Mouse (Mus musculus) forebrain, embryonic 10.5 days (tissue): ENCODE results near the gene Gm5105. TPM values are rescaled to one million over a fixed set of nuclear protein-coding genes. Genes with fewer than 3 reads are reported as not detected.
A peak's percentile ranks its signal among the peaks of the same experiment; 100 is the strongest.

ENCODE experiments used
- DNase-seq: peaks from one replicate; pipeline ENCODE4 v3.0.0-alpha.2; 2017; ENCODE audit warnings: low spot score; ENCODE audit errors: extremely low spot score
- H3K27ac ChIP-seq: fragments of 300-500 bp; sonication (generic); 2 replicates; pipeline ENCODE4 v1.5.1; 2016; ENCODE audit warnings: mild to moderate bottlenecking
- H3K27me3 ChIP-seq: fragments of 300-500 bp; sonication (generic); 2 replicates; pipeline ENCODE4 v1.6.1; 2016; ENCODE audit warnings: mild to moderate bottlenecking; ENCODE audit not compliant: poor library complexity, severe bottlenecking
- H3K36me3 ChIP-seq: fragments of 300-500 bp; sonication (generic); replicated peaks from 2 replicates; pipeline ENCODE4 v1.6.1; 2016; ENCODE audit warnings: mild to moderate bottlenecking, moderate library complexity
- H3K4me1 ChIP-seq: fragments of 300-500 bp; sonication (generic); 2 replicates; pipeline ENCODE4 v1.6.1; 2016
- H3K4me3 ChIP-seq: fragments of 300-500 bp; sonication (generic); 2 replicates; pipeline ENCODE4 v1.5.1; 2016; ENCODE audit warnings: mild to moderate bottlenecking, moderate library complexity
- H3K9me3 ChIP-seq: fragments of 300-500 bp; sonication (generic); 2 replicates; pipeline ENCODE4 v1.6.1; 2016; ENCODE audit warnings: mild to moderate bottlenecking, moderate library complexity
- WGBS: fragments of 180-500 bp; shearing (Covaris S2); methylation state at CpG from one replicate; pipeline ENCODE4 v1.1.7; 2016; 5-methylcytosine and 5-hydroxymethylcytosine counted together
- polyA plus RNA-seq: library from polyadenylated mRNA; unstranded; fragments of >200 nt; fragmentation: Nextera tagmentation; extraction: Ambion mirVana; gene quantifications from 2 replicates; pipeline ENCODE4 v1.2.1, GENCODE M21; 2016

The Gm5105 gene
- polyA plus RNA-seq, 1 experiment from 2014 or later = not detected

DNA sequence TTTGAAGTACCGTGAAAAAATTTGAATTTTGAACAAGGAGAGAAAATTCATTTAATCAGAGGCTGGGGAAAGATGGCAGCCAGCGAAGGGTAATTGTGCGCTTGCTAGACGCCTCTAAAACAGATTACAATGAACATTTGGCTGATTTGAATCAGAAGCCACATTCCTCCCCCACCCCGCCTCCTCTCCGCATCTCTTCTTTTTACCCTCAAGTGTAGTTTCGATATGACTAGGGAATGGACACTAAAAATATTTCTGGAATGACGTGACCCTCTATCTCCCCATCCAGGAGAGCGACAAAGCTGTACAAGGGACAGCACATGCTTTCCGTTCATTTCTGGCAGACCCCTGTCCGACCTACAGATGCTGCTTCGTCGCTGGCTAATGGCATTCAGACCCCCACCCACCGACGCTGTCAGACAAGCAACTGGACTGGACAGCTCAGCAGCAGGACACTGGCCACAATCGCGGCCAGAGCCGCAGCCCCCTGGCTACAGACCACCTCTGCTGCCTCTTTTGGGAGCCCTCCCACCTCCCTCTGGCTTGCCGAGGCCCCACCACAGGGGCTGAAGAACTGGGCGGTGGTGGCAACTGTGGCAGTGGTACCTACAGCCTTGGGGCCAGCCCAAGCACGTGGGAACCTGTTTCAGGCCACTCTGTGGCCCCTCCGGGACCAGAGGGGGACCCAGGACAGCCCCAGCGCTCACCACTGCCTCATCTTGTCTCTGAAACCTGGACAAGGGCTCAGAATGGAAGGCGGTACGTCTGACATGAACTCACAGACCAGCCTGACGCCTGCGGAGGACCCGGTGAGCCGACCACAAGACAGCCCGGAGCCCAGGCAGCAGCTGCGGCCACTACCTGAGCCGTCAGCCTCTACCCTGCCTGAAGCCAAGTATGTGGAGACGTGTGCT, 2.2 kb downstream of the Gm5105 start, which contains the start of gene 1110002E22Rik:
Gene 1110002E22Rik, plus strand, starts transcription at position 321 of the 914 bp plus-strand sequence.
- Histone ChIP-seq H3K9me3 (0 out of 2 replicates have a peak, but pooled peaks cover 3% of the 10 kb centered on the region), H3K27ac (peak within 1 kb of the TSS; percentile 31; the same call in 1 of the 2 replicates), H3K36me3 (no peaks in the 10 kb centered on the region), H3K4me3 (no peak within 1 kb of the TSS), H3K27me3 (peaks cover 12% of the 10 kb centered on the region; the same call in 1 of the 2 replicates), H3K4me1 (peaks cover 20% of the 10 kb centered on the region)
- no peak for DNase-seq
- 79% methylated on average over 33 of the region's 33 CpGs for WGBS

DNA sequence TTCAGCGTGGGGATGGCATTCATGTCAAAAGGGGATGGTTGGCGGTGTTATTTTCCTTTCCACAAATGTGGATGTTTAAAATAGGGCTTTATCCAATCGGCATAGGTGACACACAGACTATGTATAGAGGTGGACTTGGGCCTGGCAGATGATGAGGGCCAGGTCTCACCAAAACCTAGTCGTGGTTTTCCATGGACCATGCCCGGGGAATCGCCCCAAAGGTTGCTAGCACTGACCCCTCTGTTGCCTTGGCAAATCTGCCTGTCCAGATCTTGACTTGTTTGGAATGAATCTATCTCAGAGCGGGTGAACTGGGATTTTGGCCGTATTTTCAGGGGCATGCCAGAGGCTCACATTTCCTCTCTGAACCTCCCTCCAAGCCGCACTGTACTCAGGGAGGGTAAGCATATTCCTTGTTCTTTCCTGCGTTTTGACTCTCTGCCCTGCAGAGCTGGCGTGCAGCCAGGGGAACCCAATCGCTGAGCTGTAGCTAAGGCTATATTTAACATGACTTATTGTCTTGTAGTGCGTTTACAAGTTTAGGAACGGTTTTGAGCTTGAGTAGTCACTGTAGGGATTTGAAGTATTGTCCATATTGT, 3.4 kb downstream of the Gm5105 start:
- Histone ChIP-seq H3K27ac (no peak overlapping the region), H3K4me3 (no peak overlapping the region), H3K36me3 (no peaks in the 10 kb centered on the region), H3K4me1 (peaks cover 17% of the 10 kb centered on the region), H3K27me3 (peaks cover 5% of the 10 kb centered on the region; the same call in 1 of the 2 replicates), H3K9me3 (0 out of 2 replicates have a peak, but pooled peaks cover 3% of the 10 kb centered on the region)
- WGBS = 87% methylated on average over 14 of the region's 14 CpGs
- DNase-seq = no peak

DNA sequence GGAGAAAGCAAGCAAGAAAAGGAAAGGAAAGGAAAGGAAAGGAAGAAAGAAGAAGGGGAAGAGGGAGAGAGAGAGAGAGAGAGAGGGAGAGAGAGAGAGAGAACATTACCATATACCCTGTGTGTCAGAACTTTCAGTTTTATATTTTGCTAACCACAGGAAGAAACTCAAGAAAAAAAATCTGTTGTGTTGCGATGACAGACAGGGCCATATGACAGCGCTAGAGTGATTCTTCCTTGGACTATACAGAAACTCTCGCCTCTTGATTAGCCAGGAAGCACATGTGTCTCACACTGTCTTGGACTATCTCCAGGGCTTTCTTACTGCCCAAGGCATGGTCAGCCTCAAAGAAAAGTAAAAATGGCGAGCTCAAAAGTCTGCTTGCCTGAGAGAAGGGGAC, 4.5 kb downstream of the Gm5105 start:
- Histone ChIP-seq H3K4me1 (peaks cover 17% of the 10 kb centered on the region), H3K27ac (no peak overlapping the region), H3K9me3 (0 out of 2 replicates have a peak, but pooled peaks cover 3% of the 10 kb centered on the region), H3K36me3 (no peaks in the 10 kb centered on the region), H3K4me3 (no peak overlapping the region), H3K27me3 (no peaks in the 10 kb centered on the region; the same call in 1 of the 2 replicates)
- DNase-seq = no peak
- 93% methylated on average over 4 of the region's 4 CpGs for WGBS

GRCm38 (mm10) chr3:138061205-138061911, 5.8 kb downstream of the Gm5105 start:
- no peak overlapping the region for H3K4me3 ChIP-seq
- no peaks in the 10 kb centered on the region for H3K36me3 ChIP-seq
- peaks cover 14% of the 10 kb centered on the region for H3K4me1 ChIP-seq
- H3K27ac ChIP-seq = no peak overlapping the region
- WGBS = 92% methylated on average over 9 of the region's 9 CpGs
- 0 out of 2 replicates have a peak, but pooled peaks cover under 1% of the 10 kb centered on the region for H3K9me3 ChIP-seq
- no peaks in the 10 kb centered on the region; the same call in 1 of the 2 replicates for H3K27me3 ChIP-seq
- DNase-seq = no peak

DNA sequence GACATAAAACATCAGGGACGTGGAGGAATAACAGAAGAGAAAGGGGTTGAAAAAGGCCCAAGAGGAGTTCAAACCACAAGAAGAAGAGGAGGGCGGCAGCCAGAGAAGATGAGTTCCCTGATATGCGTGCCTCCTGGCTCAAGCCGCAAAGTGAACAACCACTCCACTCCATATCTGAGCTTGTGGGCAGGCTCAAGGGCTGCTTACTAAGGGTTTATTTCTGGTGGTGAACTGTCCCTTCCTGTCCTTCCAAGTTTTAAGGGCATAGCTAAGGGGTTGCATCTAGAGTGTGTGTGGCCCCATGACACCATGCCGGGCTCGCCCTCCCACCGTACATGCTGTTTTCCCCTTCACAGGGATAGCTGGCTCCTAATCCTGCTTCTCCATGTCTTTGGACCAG, 6.8 kb downstream of the Gm5105 start:
- no peaks in the 10 kb centered on the region for H3K9me3 ChIP-seq
- H3K27ac ChIP-seq = no peak overlapping the region
- 87% methylated on average over 7 of the region's 7 CpGs for WGBS
- H3K4me1 ChIP-seq = peaks cover 5% of the 10 kb centered on the region
- no peak for DNase-seq
- H3K36me3 ChIP-seq = no peaks in the 10 kb centered on the region
- no peak overlapping the region for H3K4me3 ChIP-seq
- no peaks in the 10 kb centered on the region; the same call in 1 of the 2 replicates for H3K27me3 ChIP-seq

GRCm38 (mm10) chr3:138058226-138058625, 9.0 kb downstream of the Gm5105 start:
- H3K27me3 ChIP-seq = no peaks in the 10 kb centered on the region
- no peaks in the 10 kb centered on the region for H3K9me3 ChIP-seq
- no peaks in the 10 kb centered on the region for H3K36me3 ChIP-seq
- H3K4me3 ChIP-seq = no peak overlapping the region
- 52% methylated on average over 4 of the region's 4 CpGs for WGBS
- no peak for DNase-seq
- H3K4me1 ChIP-seq = 0 out of 2 replicates have a peak, but pooled peaks cover 4% of the 10 kb centered on the region
- no peak overlapping the region for H3K27ac ChIP-seq

GRCm38 (mm10) chr3:138056976-138057375, 10.2 kb downstream of the Gm5105 start:
- H3K36me3 ChIP-seq = no peaks in the 10 kb centered on the region
- DNase-seq = no peak
- H3K27ac ChIP-seq = no peak overlapping the region
- H3K9me3 ChIP-seq = no peaks in the 10 kb centered on the region
- 0 out of 2 replicates have a peak, but pooled peaks cover 4% of the 10 kb centered on the region for H3K4me1 ChIP-seq
- WGBS = 87% methylated on average over 7 of the region's 7 CpGs
- no peaks in the 10 kb centered on the region for H3K27me3 ChIP-seq
- H3K4me3 ChIP-seq = no peak overlapping the region

DNA sequence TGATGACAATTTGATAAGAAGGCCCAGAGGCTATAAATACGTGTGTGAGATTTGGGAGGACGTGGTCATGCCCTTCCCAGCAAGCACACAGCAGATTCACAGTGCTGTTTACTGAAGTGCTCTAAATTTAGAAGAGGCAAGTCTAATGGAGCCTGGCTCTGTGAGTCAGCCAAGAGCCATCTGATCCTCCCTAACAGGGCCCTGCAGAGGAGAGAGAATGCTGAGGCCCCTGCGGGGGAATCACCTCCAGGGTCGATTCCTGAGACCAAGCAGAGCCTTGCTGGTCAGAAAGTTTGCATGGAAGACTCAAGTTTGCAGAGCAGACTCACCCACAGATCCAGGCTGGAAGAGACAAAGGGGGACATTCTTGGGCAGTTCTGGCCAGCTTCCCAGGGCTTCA, 13.2 kb downstream of the Gm5105 start:
- Histone ChIP-seq H3K4me3 (no peak overlapping the region), H3K27me3 (no peaks in the 10 kb centered on the region), H3K9me3 (no peaks in the 10 kb centered on the region), H3K36me3 (no peaks in the 10 kb centered on the region), H3K27ac (no peak overlapping the region), H3K4me1 (0 out of 2 replicates have a peak, but pooled peaks cover 4% of the 10 kb centered on the region)
- 58% methylated on average over 4 of the region's 4 CpGs for WGBS
- no peak for DNase-seq

DNA sequence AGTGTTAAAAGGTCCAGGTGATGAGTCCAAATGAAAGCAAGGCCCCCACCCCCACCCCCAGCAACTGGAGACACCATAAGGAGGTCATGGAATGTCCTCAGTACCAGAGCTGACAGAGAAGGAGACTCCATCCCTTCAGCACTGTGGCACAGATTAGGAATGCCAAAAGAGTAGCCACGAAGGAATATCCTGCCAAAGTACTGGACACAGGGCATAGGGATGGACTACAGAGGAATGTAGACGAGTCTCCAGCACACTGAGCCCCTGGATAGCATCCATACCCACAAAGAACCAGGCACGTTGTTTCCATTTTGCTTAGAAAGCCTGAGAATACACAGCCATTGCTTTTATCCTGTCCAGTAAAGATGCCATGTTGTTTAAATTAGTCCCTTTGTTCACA, 15.8 kb downstream of the Gm5105 start:
- no peak overlapping the region for H3K27ac ChIP-seq
- H3K4me1 ChIP-seq = 0 out of 2 replicates have a peak, but pooled peaks cover 4% of the 10 kb centered on the region
- no peaks in the 10 kb centered on the region for H3K36me3 ChIP-seq
- no peak overlapping the region for H3K4me3 ChIP-seq
- H3K27me3 ChIP-seq = no peaks in the 10 kb centered on the region
- DNase-seq = no peak
- no peaks in the 10 kb centered on the region for H3K9me3 ChIP-seq
- 79% methylated on average over 3 of the region's 3 CpGs for WGBS

- 0 out of 2 replicates have a peak, but pooled peaks cover 4% of the 10 kb centered on the region for H3K4me1 ChIP-seq
- H3K27me3 ChIP-seq = no peaks in the 10 kb centered on the region
- H3K4me3 ChIP-seq = no peak overlapping the region
- DNase-seq = no peak
- H3K36me3 ChIP-seq = no peaks in the 10 kb centered on the region
- WGBS = 92% methylated on average over 11 of the region's 11 CpGs
- H3K27ac ChIP-seq = no peak overlapping the region
- no peaks in the 10 kb centered on the region for H3K9me3 ChIP-seq
These were observed 16.4 kb downstream of the Gm5105 start for GRCm38 (mm10) chr3:138050772-138051171.

DNA sequence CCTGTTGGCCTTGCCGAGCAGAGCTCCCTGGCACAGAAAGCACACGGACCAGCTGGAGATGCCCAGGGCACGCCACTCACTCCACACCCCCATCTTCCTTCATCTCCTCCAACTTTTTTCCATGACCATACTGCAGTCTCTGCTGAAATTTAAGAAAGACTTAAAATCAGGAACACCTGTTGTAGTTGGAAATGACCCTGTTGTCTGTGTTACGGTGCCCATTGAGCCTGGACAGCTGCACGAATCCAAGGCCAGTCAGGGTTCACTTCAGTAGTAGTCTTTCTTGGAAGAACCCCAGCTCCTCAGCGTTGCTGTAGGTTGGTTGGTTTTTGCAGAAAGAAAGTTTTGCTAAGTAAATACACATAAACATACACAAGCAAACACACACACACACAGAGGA, 17.6 kb downstream of the Gm5105 start:
- Histone ChIP-seq H3K27me3 (no peaks in the 10 kb centered on the region), H3K4me3 (no peak overlapping the region), H3K27ac (no peak overlapping the region), H3K36me3 (no peaks in the 10 kb centered on the region), H3K9me3 (no peaks in the 10 kb centered on the region), H3K4me1 (0 out of 2 replicates have a peak, but pooled peaks cover 4% of the 10 kb centered on the region)
- 86% methylated on average over 6 of the region's 6 CpGs for WGBS
- no peak for DNase-seq

DNA sequence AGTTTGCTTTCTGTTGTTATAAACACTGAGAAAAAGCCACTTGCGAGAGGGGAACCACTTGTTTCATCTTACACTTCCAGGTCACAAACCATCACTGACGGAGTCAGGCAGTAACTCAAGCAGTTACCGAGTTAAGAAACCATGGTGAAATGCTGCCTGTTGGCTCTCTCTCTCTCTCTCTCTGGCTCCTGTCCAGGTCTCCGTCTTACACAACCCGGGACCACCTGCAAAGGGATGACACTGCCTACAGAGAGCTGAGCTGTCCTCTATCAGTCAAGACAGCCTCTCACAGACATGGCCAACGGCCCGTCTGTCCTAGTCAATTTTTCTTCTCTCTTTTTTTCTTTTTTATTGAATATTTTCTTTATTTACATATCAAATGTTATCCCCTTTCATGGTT, 23.9 kb downstream of the Gm5105 start:
- DNase-seq = no peak
- Histone ChIP-seq H3K4me3 (no peak overlapping the region), H3K27ac (0 out of 2 replicates have a peak overlapping the region, but pooled peaks have one; percentile 3), H3K36me3 (no peaks in the 10 kb centered on the region), H3K27me3 (no peaks in the 10 kb centered on the region), H3K9me3 (no peaks in the 10 kb centered on the region), H3K4me1 (peaks cover 3% of the 10 kb centered on the region; the same call in 1 of the 2 replicates)
- WGBS = 87% methylated on average over 7 of the region's 7 CpGs
